Mouse (Mus musculus) ES-Bruce4 (cell line): ENCODE measurements at regions not wholly inside any gene's neighbourhood (a gene's known extent, or its start where the extent isn't known, plus 50 kb on each side); places are given as distances from the start of the nearest gene placed in this dataset.

Source experiments
- H3K27ac ChIP-seq: 2 replicates; pipeline ENCODE4 v1.5.1; 2012; ENCODE audit warnings: low read length, inconsistent platforms; ENCODE audit not compliant: insufficient read depth
- H3K27me3 ChIP-seq: 2 replicates; pipeline ENCODE4 v1.6.1; 2012; ENCODE audit warnings: mild to moderate bottlenecking, low read length, inconsistent platforms; ENCODE audit not compliant: control insufficient read depth, poor library complexity, insufficient read depth, severe bottlenecking
- H3K36me3 ChIP-seq: 2 replicates; pipeline ENCODE4 v1.6.1; 2012; ENCODE audit warnings: inconsistent platforms, mild to moderate bottlenecking, low read length, moderate library complexity; ENCODE audit not compliant: control insufficient read depth, poor library complexity, insufficient read depth, severe bottlenecking
- H3K4me1 ChIP-seq: one replicate; pipeline ENCODE4 v1.8.1; 2011; ENCODE audit warnings: low read length; ENCODE audit not compliant: control insufficient read depth, insufficient read depth
- H3K4me3 ChIP-seq: 2 replicates; pipeline ENCODE4 v1.5.1; 2011; ENCODE audit warnings: low read depth, mild to moderate bottlenecking, low read length
- H3K9ac ChIP-seq: 2 replicates; pipeline ENCODE4 v1.6.1; 2012; ENCODE audit warnings: low read depth, mild to moderate bottlenecking, inconsistent platforms; ENCODE audit not compliant: poor library complexity, severe bottlenecking
- H3K9me3 ChIP-seq: replicated peaks from 2 replicates; pipeline ENCODE4 v1.6.1; 2012; ENCODE audit warnings: mild to moderate bottlenecking, low read length, inconsistent platforms; ENCODE audit not compliant: control insufficient read depth, poor library complexity, insufficient read depth, severe bottlenecking
- CTCF ChIP-seq: IDR thresholded peaks from one replicate; pipeline ENCODE4 v1.8.1; 2011; ENCODE audit warnings: low read depth, low read length
- EP300 ChIP-seq: IDR thresholded peaks from 2 replicates; pipeline ENCODE4 v1.6.1; 2011; ENCODE audit warnings: low read depth, low read length; ENCODE audit not compliant: insufficient read depth
- POLR2A ChIP-seq: IDR thresholded peaks from one replicate; pipeline ENCODE4 v1.8.1; 2011; ENCODE audit warnings: low read length; ENCODE audit not compliant: insufficient read depth

DNA sequence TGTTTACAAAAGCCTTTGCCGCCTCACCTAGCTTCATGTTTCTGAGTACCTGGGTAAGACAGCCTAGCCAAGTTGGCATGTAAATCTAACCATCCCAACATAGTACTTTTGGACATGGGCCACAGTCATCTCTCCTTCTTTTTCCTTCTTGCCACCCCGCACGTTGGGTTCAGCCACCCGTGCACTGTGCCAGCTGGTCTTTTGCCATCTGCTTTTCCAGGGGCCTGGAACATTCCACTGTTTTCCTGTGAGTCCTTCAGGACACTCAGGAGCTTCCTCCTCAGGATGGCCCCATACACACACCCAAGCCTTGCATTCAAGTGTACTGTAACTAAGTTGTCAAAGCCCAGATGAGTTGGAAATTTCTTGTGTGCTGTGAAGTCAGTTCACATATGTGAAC is 132.2 kb upstream of the Jun start:
- H3K9ac ChIP-seq, result no peak overlapping the region
- H3K27ac ChIP-seq, result no peak overlapping the region
- no peaks in the 10 kb centered on the region for H3K9me3 ChIP-seq
- H3K4me3 ChIP-seq, result no peak overlapping the region
- TF ChIP-seq POLR2A (no peak), EP300 (no peak), CTCF (no peak)
- H3K27me3 ChIP-seq, result no peaks in the 10 kb centered on the region
- H3K36me3 ChIP-seq, result no peaks in the 10 kb centered on the region
- no peaks in the 10 kb centered on the region for H3K4me1 ChIP-seq

DNA sequence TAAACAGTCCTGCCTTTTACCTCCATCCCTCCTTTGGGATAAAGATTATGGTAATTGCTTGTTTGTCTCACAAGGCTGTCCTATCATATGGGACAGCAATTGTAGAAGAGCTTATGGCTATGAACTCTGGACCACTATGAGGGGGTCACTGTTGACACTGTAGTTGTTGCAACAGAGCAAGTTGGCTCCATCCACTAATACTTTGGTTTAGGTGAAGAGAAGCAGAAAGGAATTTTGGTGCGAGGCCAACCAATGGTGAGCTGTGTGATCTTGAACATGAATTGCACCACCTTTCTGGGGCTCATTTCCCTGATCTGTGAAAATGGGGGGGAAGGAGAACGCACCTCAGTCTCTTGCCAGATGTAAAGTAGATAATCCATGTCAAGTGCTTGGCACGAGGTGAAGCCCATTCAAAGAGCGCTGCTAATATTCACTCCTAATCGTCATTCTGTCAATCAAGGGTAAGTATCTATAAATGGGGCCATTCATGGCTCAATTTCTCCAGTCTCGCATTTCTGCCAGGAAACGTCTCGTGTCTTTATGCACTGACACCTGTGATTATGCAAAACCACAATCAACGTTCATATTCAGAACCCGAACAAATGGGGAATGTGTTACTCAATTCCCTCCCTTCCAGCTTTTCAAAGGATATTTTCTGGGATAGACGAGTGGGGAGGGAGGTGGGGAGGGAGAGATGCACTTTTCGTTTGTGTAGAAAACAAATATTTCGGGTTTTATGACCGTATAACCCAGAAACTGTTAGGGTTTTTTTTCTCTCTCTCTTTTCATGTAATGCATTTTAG is 133.3 kb upstream of the Jun start:
- no peak for TF ChIP-seq CTCF
- no peak for TF ChIP-seq POLR2A
- no peak for TF ChIP-seq EP300
- Histone ChIP-seq H3K9ac (no peak overlapping the region), H3K27me3 (no peaks in the 10 kb centered on the region), H3K9me3 (no peaks in the 10 kb centered on the region), H3K4me3 (no peak overlapping the region), H3K4me1 (no peaks in the 10 kb centered on the region), H3K27ac (no peak overlapping the region), H3K36me3 (no peaks in the 10 kb centered on the region)

DNA sequence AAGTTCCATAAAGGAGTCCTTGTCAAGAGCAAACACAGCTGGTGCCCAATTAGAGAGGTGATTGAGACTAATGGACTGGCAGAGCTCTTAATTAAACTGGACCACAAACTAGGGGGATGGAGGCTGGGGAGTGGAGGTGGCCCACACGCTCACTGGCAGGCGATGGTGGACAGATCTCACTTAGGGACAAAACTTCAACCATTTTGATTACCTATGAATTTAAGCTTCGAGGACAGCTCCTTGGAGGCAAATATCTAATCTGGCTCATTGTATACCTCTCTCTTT is 133.8 kb upstream of the Jun start:
- Histone ChIP-seq H3K4me3 (no peak overlapping the region), H3K9me3 (no peaks in the 10 kb centered on the region), H3K27ac (no peak overlapping the region), H3K27me3 (no peaks in the 10 kb centered on the region), H3K4me1 (no peaks in the 10 kb centered on the region), H3K36me3 (no peaks in the 10 kb centered on the region), H3K9ac (no peak overlapping the region)
- TF ChIP-seq POLR2A, result no peak
- TF ChIP-seq CTCF, result no peak
- no peak for TF ChIP-seq EP300

DNA sequence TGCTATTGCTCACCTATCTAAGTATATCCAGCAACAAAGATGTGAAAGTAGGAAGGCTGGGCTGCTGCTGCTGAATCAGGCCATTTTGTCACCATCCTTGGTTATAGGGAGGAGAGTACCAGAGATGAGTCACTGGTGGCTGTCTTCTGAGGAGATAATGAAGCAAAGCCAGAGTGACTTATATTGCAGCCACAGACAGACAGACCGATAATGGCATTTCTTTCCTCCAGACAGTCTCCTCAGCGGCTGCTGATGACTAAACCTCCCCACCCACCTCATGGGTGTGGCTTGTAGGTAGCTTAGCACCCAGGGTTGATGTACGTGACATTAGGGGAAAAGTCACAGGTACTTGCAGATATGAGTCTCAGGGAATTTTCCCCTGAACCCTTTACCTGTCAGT is 136.1 kb upstream of the Jun start:
- no peak for TF ChIP-seq POLR2A
- TF ChIP-seq CTCF, result no peak
- no peak for TF ChIP-seq EP300
- no peaks in the 10 kb centered on the region for H3K9me3 ChIP-seq

DNA sequence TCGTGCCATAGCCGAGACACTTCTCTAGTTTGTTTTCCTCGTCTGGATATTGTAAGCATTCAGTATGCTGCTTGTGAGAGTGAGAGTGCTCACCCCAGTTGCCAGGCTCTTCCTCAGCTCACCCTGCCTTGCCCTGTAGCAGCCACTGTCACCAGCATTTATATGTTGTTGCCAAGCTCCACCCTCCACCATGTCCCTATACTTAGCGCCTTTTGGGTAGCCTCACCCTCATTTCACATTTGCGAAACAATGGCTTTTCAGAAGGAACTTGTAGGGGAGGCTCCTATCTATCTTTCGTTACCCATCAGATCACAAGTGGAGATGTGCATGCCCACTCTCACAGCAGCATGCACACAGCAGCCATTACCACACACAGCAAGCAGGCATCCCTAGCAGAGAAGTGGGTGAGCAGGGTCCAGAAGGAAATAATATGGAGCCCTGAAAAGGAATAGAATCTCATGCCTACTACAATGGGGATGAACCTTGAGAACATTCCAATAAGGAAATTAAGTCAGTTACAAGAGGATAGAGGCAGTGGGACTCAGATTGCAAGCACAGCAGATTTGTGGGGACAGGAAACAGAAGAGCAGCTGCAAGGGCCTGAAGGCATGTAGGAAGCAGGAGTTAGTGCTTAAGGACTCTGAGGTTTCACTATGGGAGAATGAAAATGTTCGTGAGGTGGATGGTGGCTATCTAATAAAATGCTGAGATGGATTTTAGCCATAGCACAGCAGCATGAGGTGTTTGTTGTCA is 139.8 kb upstream of the Jun start:
- peaks cover 3% of the 10 kb centered on the region for H3K4me1 ChIP-seq
- no peak overlapping the region for H3K4me3 ChIP-seq
- no peak overlapping the region for H3K9ac ChIP-seq
- no peaks in the 10 kb centered on the region for H3K9me3 ChIP-seq
- H3K27ac ChIP-seq, result no peak overlapping the region
- no peaks in the 10 kb centered on the region; the same call in 1 of the 2 replicates for H3K27me3 ChIP-seq
- TF ChIP-seq EP300 (no peak), POLR2A (no peak), CTCF (no peak)
- no peaks in the 10 kb centered on the region for H3K36me3 ChIP-seq

More for the DNA sequence above, 136.1 kb upstream of the Jun start:
- no peak overlapping the region for H3K9ac ChIP-seq
- H3K4me1 ChIP-seq, result peaks cover 3% of the 10 kb centered on the region
- no peak overlapping the region for H3K27ac ChIP-seq
- no peak overlapping the region for H3K4me3 ChIP-seq
- no peaks in the 10 kb centered on the region for H3K36me3 ChIP-seq
- no peaks in the 10 kb centered on the region for H3K27me3 ChIP-seq

DNA sequence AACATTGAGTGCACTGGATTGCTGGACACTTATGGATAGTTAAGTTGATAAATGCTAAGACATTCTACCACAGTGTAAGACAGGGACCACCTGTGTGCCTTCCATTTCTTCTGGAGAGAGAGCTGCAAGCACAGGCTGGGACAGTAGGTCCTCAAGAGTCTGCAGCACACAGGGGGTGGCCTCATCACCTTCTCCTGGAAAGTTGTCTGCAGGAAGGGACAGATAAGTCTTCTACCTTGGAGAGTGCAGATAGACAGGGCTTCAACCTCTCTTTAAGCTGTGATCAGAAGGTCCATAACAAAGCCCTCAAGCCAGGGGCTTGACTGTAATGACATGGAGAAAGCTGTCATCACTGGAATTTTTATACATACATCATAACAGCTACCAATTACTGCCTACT is 140.5 kb upstream of the Jun start:
- Histone ChIP-seq H3K4me1 (peaks cover 3% of the 10 kb centered on the region), H3K9me3 (no peaks in the 10 kb centered on the region), H3K27ac (no peak overlapping the region), H3K9ac (no peak overlapping the region), H3K4me3 (no peak overlapping the region), H3K36me3 (no peaks in the 10 kb centered on the region), H3K27me3 (no peaks in the 10 kb centered on the region; the same call in 1 of the 2 replicates)
- TF ChIP-seq POLR2A (no peak), CTCF (no peak)
